Mouse (Mus musculus) limb, embryonic 15.5 days (tissue): ENCODE data around the gene Tmem170b. TPM values are rescaled to one million over a fixed set of nuclear protein-coding genes. Genes with fewer than 3 reads are reported as not detected.

Experiments used
- ATAC-seq: fragments of 200-750 bp; cut with Nextera tagmentation; 2 replicates; pipeline ENCODE4 v1.8.0; 2017; ENCODE audit warnings: low read depth, moderate TSS enrichment; ENCODE audit not compliant: insufficient number of reproducible peaks, low FRiP score, low TSS enrichment
- H3K27ac ChIP-seq: fragments of 300-500 bp; sonication (generic); 2 replicates; pipeline ENCODE4 v1.5.1; 2015; ENCODE audit warnings: moderate library complexity, mild to moderate bottlenecking, inconsistent platforms
- H3K27me3 ChIP-seq: fragments of 300-500 bp; sonication (generic); 2 replicates; pipeline ENCODE4 v1.6.1; 2015; ENCODE audit warnings: inconsistent platforms
- H3K36me3 ChIP-seq: fragments of 300-500 bp; sonication (generic); 2 replicates; pipeline ENCODE4 v1.6.1; 2015; ENCODE audit warnings: inconsistent platforms
- H3K4me1 ChIP-seq: fragments of 300-500 bp; sonication (generic); 2 replicates; pipeline ENCODE4 v1.6.1; 2015; ENCODE audit warnings: inconsistent platforms
- H3K4me2 ChIP-seq: fragments of 300-500 bp; sonication (generic); 2 replicates; pipeline ENCODE4 v1.6.1; 2015; ENCODE audit warnings: mild to moderate bottlenecking, inconsistent platforms
- H3K4me3 ChIP-seq: fragments of 300-500 bp; sonication (generic); 2 replicates; pipeline ENCODE4 v1.5.1; 2015; ENCODE audit warnings: mild to moderate bottlenecking, inconsistent platforms
- H3K9ac ChIP-seq: fragments of 300-500 bp; sonication (generic); 2 replicates; pipeline ENCODE4 v1.6.1; 2015; ENCODE audit warnings: inconsistent platforms
- H3K9me3 ChIP-seq: fragments of 300-500 bp; sonication (generic); 2 replicates; pipeline ENCODE4 v1.6.1; 2016; ENCODE audit warnings: inconsistent platforms
- WGBS: fragments of 180-500 bp; shearing (Covaris S2); methylation state at CpG from one replicate; pipeline ENCODE4 v1.1.7; 2015; 5-methylcytosine and 5-hydroxymethylcytosine counted together
- polyA plus RNA-seq: library from polyadenylated mRNA; unstranded; fragments of >200 nt; fragmentation: Nextera tagmentation; extraction: Ambion mirVana; gene quantifications from 2 replicates; pipeline ENCODE4 v1.2.1, GENCODE M21; 2015

Tmem170b gene
- 11.9 and 12.1 TPM in 2 replicates for polyA plus RNA-seq

GRCm38 (mm10) chr13:41605099-41606010 lies at the start of gene Tmem170b:
TSS of gene Tmem170b (plus strand) at chr13:41605907.
- Histone ChIP-seq H3K4me3 (peak within 1 kb of the TSS; percentile 88), H3K36me3 (no peaks in the 10 kb centered on the region), H3K4me2 (peak within 1 kb of the TSS; percentile 65), H3K9ac (peak within 1 kb of the TSS; percentile 75), H3K4me1 (0 out of 2 replicates have a peak, but pooled peaks cover 8% of the 10 kb centered on the region), H3K27me3 (no peaks in the 10 kb centered on the region), H3K9me3 (no peaks in the 10 kb centered on the region), H3K27ac (peak within 1 kb of the TSS; percentile 90)
- under 1% methylated on average over 48 of the region's 87 CpGs for WGBS
- ATAC-seq: peak; percentile 99

GRCm38 (mm10) chr13:41561024-41561423 lies 44.7 kb upstream of the Tmem170b start:
- WGBS: 68% methylated on average over 4 of the region's 4 CpGs

GRCm38 (mm10) chr13:41568421-41568820 lies 37.3 kb upstream of the Tmem170b start:
- WGBS: 46% methylated on average over 3 of the region's 3 CpGs

More at GRCm38 (mm10) chr13:41561024-41561423, 44.7 kb upstream of the Tmem170b start:
- Histone ChIP-seq H3K27ac (no peak overlapping the region), H3K4me2 (no peak overlapping the region), H3K4me1 (peaks cover 3% of the 10 kb centered on the region; the same call in 1 of the 2 replicates), H3K4me3 (no peak overlapping the region), H3K9ac (no peak overlapping the region), H3K36me3 (no peaks in the 10 kb centered on the region), H3K27me3 (no peaks in the 10 kb centered on the region), H3K9me3 (no peaks in the 10 kb centered on the region)
- ATAC-seq: no peak

GRCm38 (mm10) chr13:41568926-41569325 lies 36.8 kb upstream of the Tmem170b start:
- no peak overlapping the region for H3K4me2 ChIP-seq
- H3K27me3 ChIP-seq: no peaks in the 10 kb centered on the region
- 0 out of 2 replicates have a peak, but pooled peaks cover 5% of the 10 kb centered on the region for H3K4me1 ChIP-seq
- 77% methylated on average over 8 of the region's 8 CpGs for WGBS
- no peak overlapping the region for H3K4me3 ChIP-seq
- no peaks in the 10 kb centered on the region for H3K36me3 ChIP-seq
- H3K9ac ChIP-seq: no peak overlapping the region
- no peak for ATAC-seq
- H3K27ac ChIP-seq: no peak overlapping the region
- H3K9me3 ChIP-seq: no peaks in the 10 kb centered on the region

More at GRCm38 (mm10) chr13:41568421-41568820, 37.3 kb upstream of the Tmem170b start:
- Histone ChIP-seq H3K4me1 (0 out of 2 replicates have a peak, but pooled peaks cover 5% of the 10 kb centered on the region), H3K27me3 (no peaks in the 10 kb centered on the region), H3K9ac (no peak overlapping the region), H3K36me3 (no peaks in the 10 kb centered on the region), H3K4me3 (no peak overlapping the region), H3K9me3 (no peaks in the 10 kb centered on the region), H3K27ac (no peak overlapping the region), H3K4me2 (no peak overlapping the region)
- ATAC-seq: no peak

- Histone ChIP-seq H3K27me3 (no peaks in the 10 kb centered on the region), H3K4me2 (no peak overlapping the region), H3K4me1 (0 out of 2 replicates have a peak, but pooled peaks cover 5% of the 10 kb centered on the region), H3K9ac (no peak overlapping the region), H3K9me3 (no peaks in the 10 kb centered on the region), H3K36me3 (no peaks in the 10 kb centered on the region), H3K27ac (no peak overlapping the region), H3K4me3 (no peak overlapping the region)
- 66% methylated on average over 3 of the region's 3 CpGs for WGBS
- no peak for ATAC-seq
Observed at GRCm38 (mm10) chr13:41569776-41570175, 35.9 kb upstream of the Tmem170b start.

GRCm38 (mm10) chr13:41571368-41572350 lies 34.0 kb upstream of the Tmem170b start:
- 40% methylated on average over 13 of the region's 13 CpGs for WGBS
- H3K4me3 ChIP-seq: no peak overlapping the region
- no peaks in the 10 kb centered on the region for H3K9me3 ChIP-seq
- H3K36me3 ChIP-seq: no peaks in the 10 kb centered on the region
- no peak overlapping the region for H3K27ac ChIP-seq
- ATAC-seq: no peak
- 0 out of 2 replicates have a peak, but pooled peaks cover 5% of the 10 kb centered on the region for H3K4me1 ChIP-seq
- H3K9ac ChIP-seq: no peak overlapping the region
- no peaks in the 10 kb centered on the region for H3K27me3 ChIP-seq
- H3K4me2 ChIP-seq: no peak overlapping the region

GRCm38 (mm10) chr13:41572351-41572735 lies 33.4 kb upstream of the Tmem170b start:
- Histone ChIP-seq H3K4me3 (no peak overlapping the region), H3K9me3 (no peaks in the 10 kb centered on the region), H3K27ac (no peak overlapping the region), H3K4me1 (0 out of 2 replicates have a peak, but pooled peaks cover 5% of the 10 kb centered on the region), H3K4me2 (no peak overlapping the region), H3K9ac (no peak overlapping the region), H3K36me3 (no peaks in the 10 kb centered on the region), H3K27me3 (no peaks in the 10 kb centered on the region)
- 50% methylated on average over 4 of the region's 4 CpGs for WGBS
- ATAC-seq: no peak

- Histone ChIP-seq H3K4me2 (no peak overlapping the region), H3K4me1 (0 out of 2 replicates have a peak, but pooled peaks cover 5% of the 10 kb centered on the region), H3K9ac (no peak overlapping the region), H3K36me3 (no peaks in the 10 kb centered on the region), H3K4me3 (no peak overlapping the region), H3K9me3 (no peaks in the 10 kb centered on the region), H3K27ac (no peak overlapping the region), H3K27me3 (no peaks in the 10 kb centered on the region)
- WGBS: 49% methylated on average over 4 of the region's 4 CpGs
- no peak for ATAC-seq
Observed at GRCm38 (mm10) chr13:41573126-41573846, 32.4 kb upstream of the Tmem170b start.

GRCm38 (mm10) chr13:41581058-41581457 lies 24.6 kb upstream of the Tmem170b start:
- Histone ChIP-seq H3K9me3 (no peaks in the 10 kb centered on the region), H3K9ac (no peak overlapping the region), H3K27ac (no peak overlapping the region), H3K27me3 (no peaks in the 10 kb centered on the region), H3K4me1 (no peaks in the 10 kb centered on the region), H3K36me3 (no peaks in the 10 kb centered on the region), H3K4me2 (no peak overlapping the region), H3K4me3 (no peak overlapping the region)
- no peak for ATAC-seq
- 84% methylated on average over 4 of the region's 4 CpGs for WGBS

- Histone ChIP-seq H3K27me3 (no peaks in the 10 kb centered on the region), H3K4me1 (no peaks in the 10 kb centered on the region), H3K4me3 (no peak overlapping the region), H3K27ac (no peak overlapping the region), H3K4me2 (no peak overlapping the region), H3K36me3 (no peaks in the 10 kb centered on the region), H3K9ac (no peak overlapping the region), H3K9me3 (no peaks in the 10 kb centered on the region)
- WGBS: 70% methylated on average over 7 of the region's 7 CpGs
- no peak for ATAC-seq
Observed at GRCm38 (mm10) chr13:41583666-41584357, 21.9 kb upstream of the Tmem170b start.

- Histone ChIP-seq H3K27me3 (no peaks in the 10 kb centered on the region), H3K4me3 (no peak overlapping the region), H3K36me3 (no peaks in the 10 kb centered on the region), H3K27ac (no peak overlapping the region), H3K9ac (no peak overlapping the region), H3K9me3 (no peaks in the 10 kb centered on the region), H3K4me2 (no peak overlapping the region), H3K4me1 (no peaks in the 10 kb centered on the region)
- WGBS: 92% methylated on average over 3 of the region's 3 CpGs
- ATAC-seq: no peak
Observed at GRCm38 (mm10) chr13:41584358-41584680, 21.4 kb upstream of the Tmem170b start.
